Mouse (Mus musculus) myocyte (in vitro differentiated cells): ENCODE results near the gene Mpst.
A peak's percentile ranks its signal among the peaks of the same experiment; 100 is the strongest.

Experiments
- E2F4 ChIP-seq: IDR thresholded peaks from one replicate; pipeline ENCODE4 v1.6.1; 2011; ENCODE audit warnings: mild to moderate bottlenecking, control low read depth, moderate library complexity; ENCODE audit not compliant: insufficient read depth
- MAX ChIP-seq: IDR thresholded peaks from one replicate; pipeline ENCODE4 v1.6.1; 2011; ENCODE audit warnings: low read depth, mild to moderate bottlenecking, control low read depth
- MYOD1 ChIP-seq, 3 experiments: IDR thresholded peaks; one replicate each; pipeline ENCODE4 v1.6.1; 2011; ENCODE audit warnings: control low read depth in 2 of 3, low read depth in 2 of 3, mild to moderate bottlenecking in 2 of 3, moderate library complexity in 1 of 3; ENCODE audit not compliant: insufficient read length in 2 of 3, control insufficient read depth in 1 of 3
- MYOG ChIP-seq, 3 experiments: IDR thresholded peaks; one replicate each; pipeline ENCODE4 v1.6.1; 2011; ENCODE audit warnings: control low read depth in 2 of 3, low read depth in 2 of 3, mild to moderate bottlenecking in 2 of 3; ENCODE audit not compliant: insufficient read length in 2 of 3, control insufficient read depth in 1 of 3, insufficient read depth in 1 of 3
- POLR2A ChIP-seq: IDR thresholded peaks from one replicate; pipeline ENCODE4 v1.6.1; 2011; ENCODE audit warnings: low read depth, mild to moderate bottlenecking, control low read depth, moderate library complexity; ENCODE audit not compliant: insufficient read length
- REST ChIP-seq: IDR thresholded peaks from one replicate; pipeline ENCODE4 v1.6.1; 2011; ENCODE audit warnings: mild to moderate bottlenecking, control low read depth, moderate library complexity; ENCODE audit not compliant: insufficient read depth, insufficient read length
- TCF12 ChIP-seq: IDR thresholded peaks from one replicate; pipeline ENCODE4 v1.6.1; 2011; ENCODE audit warnings: mild to moderate bottlenecking, control low read depth; ENCODE audit not compliant: poor library complexity, insufficient read depth, severe bottlenecking
- USF1 ChIP-seq: IDR thresholded peaks from one replicate; pipeline ENCODE4 v1.6.1; 2011; ENCODE audit warnings: low read depth, mild to moderate bottlenecking, control low read depth, moderate library complexity

- TF ChIP-seq MAX (no peak), E2F4 (no peak), USF1 (no peak), POLR2A (no peak), REST (no peak), MYOG (IDR thresholded peaks at IDR 0.05; ENCODE audit: control insufficient read depth in 1 of 3, insufficient read depth in 1 of 3, insufficient read length in 2 of 3, low read depth in 2 of 3) (peak; percentile 64 to 85 (median 84)), MYOD1 (IDR thresholded peaks at IDR 0.05; ENCODE audit: control insufficient read depth in 1 of 3, insufficient read length in 2 of 3, low read depth in 2 of 3) (peak in 2 of 3 experiments; percentile 62 to 84), TCF12 (no peak)
Measured at GRCm38 (mm10) chr15:78449694-78450418, 43.6 kb downstream of the Mpst start.
